Mouse (Mus musculus) urinary bladder, adult 2 months (tissue): ENCODE results near the gene Ranbp3l. TPM values are rescaled to one million over a fixed set of nuclear protein-coding genes. Genes with fewer than 3 reads are reported as not detected.
A peak's percentile ranks its signal among the peaks of the same experiment; 100 is the strongest.

Experiments
- DNase-seq: peaks from one replicate; pipeline ENCODE4 v3.0.0; 2022; ENCODE audit warnings: low spot score
- polyA plus RNA-seq: library from polyadenylated mRNA; depleted of rRNA; stranded (reverse); fragments of >200 nt; gene quantifications from 2 replicates; pipeline ENCODE4 v1.2.3, GENCODE M21; 2012

Ranbp3l gene
- polyA plus RNA-seq, 1 experiment, result 0.45 TPM

- peak; percentile 93 for DNase-seq
Measured at GRCm38 (mm10) chr15:9070912-9071555, 103.3 kb downstream of the Ranbp3l start, which contains the start of gene Nadk2. Gene Nadk2 (plus strand): TSS chr15:9071260.

GRCm38 (mm10) chr15:9071556-9072544, 104.1 kb downstream of the Ranbp3l start:
- peak; percentile 42 for DNase-seq

GRCm38 (mm10) chr15:9072630-9073029, 104.9 kb downstream of the Ranbp3l start:
- no peak for DNase-seq

GRCm38 (mm10) chr15:9073067-9073608, 105.4 kb downstream of the Ranbp3l start:
- no peak for DNase-seq

GRCm38 (mm10) chr15:9073684-9074083, 105.9 kb downstream of the Ranbp3l start:
- DNase-seq, result no peak

GRCm38 (mm10) chr15:9074139-9074538, 106.4 kb downstream of the Ranbp3l start:
- no peak for DNase-seq

- DNase-seq, result no peak
Measured at GRCm38 (mm10) chr15:9074671-9075070, 106.9 kb downstream of the Ranbp3l start.

- DNase-seq, result no peak
Measured at GRCm38 (mm10) chr15:9075608-9076200, 108.0 kb downstream of the Ranbp3l start.

- DNase-seq, result no peak
Measured at GRCm38 (mm10) chr15:9078481-9079300, 110.9 kb downstream of the Ranbp3l start.

GRCm38 (mm10) chr15:9079626-9080025, 111.9 kb downstream of the Ranbp3l start:
- DNase-seq, result no peak

GRCm38 (mm10) chr15:9080206-9080605, 112.5 kb downstream of the Ranbp3l start:
- DNase-seq, result no peak

GRCm38 (mm10) chr15:9081294-9081693, 113.5 kb downstream of the Ranbp3l start:
- no peak for DNase-seq

- no peak for DNase-seq
Measured at GRCm38 (mm10) chr15:9082753-9083152, 115.0 kb downstream of the Ranbp3l start.

- no peak for DNase-seq
Measured at GRCm38 (mm10) chr15:9086813-9087212, 119.1 kb downstream of the Ranbp3l start.

GRCm38 (mm10) chr15:9087421-9087820, 119.7 kb downstream of the Ranbp3l start:
- no peak for DNase-seq

- DNase-seq, result no peak
Measured at GRCm38 (mm10) chr15:9087895-9088682, 120.3 kb downstream of the Ranbp3l start.

- DNase-seq, result no peak
Measured at GRCm38 (mm10) chr15:9088683-9089072, 120.9 kb downstream of the Ranbp3l start.

- no peak for DNase-seq
Measured at GRCm38 (mm10) chr15:9089136-9089720, 121.5 kb downstream of the Ranbp3l start.

GRCm38 (mm10) chr15:9090662-9091061, 122.9 kb downstream of the Ranbp3l start:
- no peak for DNase-seq
